Mouse (Mus musculus): ENCODE results near the gene Rab13. TPM values are rescaled to one million over a fixed set of nuclear protein-coding genes. Genes with fewer than 3 reads are reported as not detected.

Gene Rab13
- polyA plus RNA-seq, 1 experiment from 2014 or later = 15.4 TPM

DNA sequence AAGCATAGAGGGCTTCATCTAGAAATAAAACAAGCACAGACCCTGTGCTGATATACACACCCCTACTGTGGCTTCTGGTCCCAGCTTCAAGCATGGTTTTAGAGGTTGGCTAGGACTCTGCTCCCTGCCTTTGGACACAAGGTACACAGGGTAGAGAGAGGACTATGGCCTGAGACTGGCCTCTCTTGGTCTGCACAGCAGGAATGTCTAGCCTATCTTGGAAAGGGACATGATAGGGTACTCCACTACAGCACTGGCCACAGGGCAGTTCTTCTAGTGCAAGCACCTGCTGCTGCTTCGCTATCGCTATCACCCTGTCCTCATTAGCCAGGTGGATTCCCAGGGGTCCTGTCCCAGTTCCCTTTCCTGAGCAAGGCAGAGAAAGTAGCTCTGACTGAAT lies 27.8 kb downstream of the Rab13 start:
- Histone ChIP-seq H3K4me1 (ENCODE audit: control insufficient read depth, insufficient read depth, low read length) (0 out of 2 replicates have a peak, but pooled peaks cover 7% of the 10 kb centered on the region), H3K27ac (replicated peaks; ENCODE audit: low read depth, low read length) (no peak overlapping the region), H3K36me3 (ENCODE audit: control insufficient read depth, insufficient read depth, low read length) (no peaks in the 10 kb centered on the region), H3K9ac (ENCODE audit: low read length) (no peak overlapping the region), H3K27me3 (ENCODE audit: control insufficient read depth, insufficient read depth, low read length) (no peaks in the 10 kb centered on the region), H3K4me2 (ENCODE audit: low read depth, severe bottlenecking) (no peak overlapping the region), H3K4me3 (ENCODE audit: low read depth, low read length) (no peak overlapping the region), H3K9me3 (ENCODE audit: control insufficient read depth, low read length) (no peaks in the 10 kb centered on the region)
- DNase-seq (ENCODE audit: low spot score) (no peak), ATAC-seq (ENCODE audit: insufficient number of reproducible peaks, low FRiP score, low TSS enrichment, low read depth) (no peak)
- WGBS = 88% methylated on average over 2 of the region's 2 CpGs

DNA sequence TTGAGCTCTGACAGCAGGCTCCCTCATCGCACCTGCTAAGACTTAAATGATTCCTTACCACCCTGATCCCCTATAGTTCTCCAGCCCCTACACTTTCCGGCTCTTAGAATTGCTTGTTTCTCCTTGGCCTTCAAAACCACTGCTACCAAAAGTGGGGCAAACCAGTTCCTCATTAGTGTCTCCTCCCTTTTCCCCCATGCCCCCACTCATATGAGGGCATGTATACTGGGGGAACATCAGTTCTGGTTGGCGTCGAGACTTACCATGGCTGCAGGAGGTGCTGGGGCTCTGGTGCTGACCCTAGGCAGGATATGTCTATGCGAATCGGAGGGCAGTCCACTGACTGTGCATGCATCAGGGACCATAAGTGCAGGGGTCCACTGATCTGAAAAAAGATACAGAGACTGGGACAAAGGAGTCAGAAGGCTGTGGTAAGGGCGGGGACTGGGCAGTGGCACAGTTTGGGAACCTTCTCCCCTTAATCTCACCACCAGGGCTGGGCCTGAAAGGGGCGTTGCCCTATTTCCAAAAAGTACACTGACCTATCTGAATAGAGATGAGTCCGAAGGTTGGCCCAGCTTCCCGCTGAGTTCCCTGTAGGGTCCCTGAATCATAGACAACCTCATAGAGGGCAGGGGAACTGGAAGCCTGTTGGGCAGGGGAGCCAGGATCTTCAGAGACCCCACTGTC lies 28.3 kb downstream of the Rab13 start:
- ATAC-seq (ENCODE audit: insufficient number of reproducible peaks, low FRiP score, low TSS enrichment, low read depth) (no peak), DNase-seq (ENCODE audit: low spot score) (no peak)
- H3K4me3 ChIP-seq (ENCODE audit: low read depth, low read length) = no peak overlapping the region
- H3K36me3 ChIP-seq (ENCODE audit: control insufficient read depth, insufficient read depth, low read length) = no peaks in the 10 kb centered on the region
- H3K9me3 ChIP-seq (ENCODE audit: control insufficient read depth, low read length) = no peaks in the 10 kb centered on the region
- H3K4me2 ChIP-seq (ENCODE audit: low read depth, severe bottlenecking) = no peak overlapping the region
- no peaks in the 10 kb centered on the region for H3K27me3 ChIP-seq (ENCODE audit: control insufficient read depth, insufficient read depth, low read length)
- H3K4me1 ChIP-seq (ENCODE audit: control insufficient read depth, insufficient read depth, low read length) = 0 out of 2 replicates have a peak, but pooled peaks cover 7% of the 10 kb centered on the region
- 85% methylated on average over 10 of the region's 10 CpGs for WGBS
- H3K27ac ChIP-seq (replicated peaks; ENCODE audit: low read depth, low read length) = no peak overlapping the region
- H3K9ac ChIP-seq (ENCODE audit: low read length) = no peak overlapping the region

DNA sequence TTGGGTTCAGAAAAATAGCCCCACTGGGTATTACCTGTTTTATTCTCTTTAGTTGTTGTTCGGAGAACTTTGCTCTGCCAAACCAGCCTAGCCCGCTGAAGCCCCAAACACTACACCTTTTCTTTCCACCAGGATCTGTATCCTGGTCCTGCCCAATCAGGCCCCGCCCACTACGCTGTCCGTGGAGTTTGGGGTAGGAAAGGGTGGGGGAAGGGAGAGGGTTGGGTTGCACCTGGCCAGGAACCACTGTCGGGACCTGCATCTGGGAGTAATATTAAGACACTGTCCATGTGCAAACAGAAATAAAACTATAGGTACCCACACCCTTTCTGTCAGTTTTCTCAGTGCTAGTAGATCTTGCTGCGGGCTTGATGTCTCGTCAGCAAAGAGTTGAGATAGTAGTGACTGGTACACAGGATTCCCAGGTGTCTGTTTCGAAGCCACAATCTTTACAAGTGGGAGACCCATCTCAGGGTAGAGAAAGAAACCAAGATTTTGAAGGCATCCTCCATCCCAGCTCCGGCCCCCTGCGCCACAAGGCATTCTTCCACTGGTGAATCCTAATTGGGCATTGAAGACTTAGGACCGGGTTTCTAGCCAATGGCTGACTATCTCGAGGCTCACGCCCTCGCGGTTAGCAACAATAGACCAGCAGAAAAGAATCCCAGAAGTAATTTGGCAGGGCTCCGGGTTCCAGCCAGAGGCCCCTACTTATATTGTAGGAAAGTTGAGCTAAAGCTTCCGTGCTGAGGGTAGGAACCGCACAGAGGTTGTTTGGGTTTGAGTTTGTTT lies 29.7 kb downstream of the Rab13 start, which contains the start of gene Creb3l4:
Gene Creb3l4 (minus strand): TSS at position 529 of the 792 bp plus-strand sequence.
- Histone ChIP-seq H3K4me3 (ENCODE audit: low read depth, low read length) (peak within 1 kb of the TSS; percentile 28), H3K4me2 (ENCODE audit: low read depth, severe bottlenecking) (peak within 1 kb of the TSS; percentile 66), H3K9ac (ENCODE audit: low read length) (peak within 1 kb of the TSS; percentile 50), H3K27me3 (ENCODE audit: control insufficient read depth, insufficient read depth, low read length) (no peaks in the 10 kb centered on the region), H3K36me3 (ENCODE audit: control insufficient read depth, insufficient read depth, low read length) (no peaks in the 10 kb centered on the region), H3K27ac (replicated peaks; ENCODE audit: low read depth, low read length) (peak within 1 kb of the TSS; percentile 42; the same call in 1 of the 2 replicates), H3K9me3 (ENCODE audit: control insufficient read depth, low read length) (no peaks in the 10 kb centered on the region), H3K4me1 (ENCODE audit: control insufficient read depth, insufficient read depth, low read length) (peaks cover 7% of the 10 kb centered on the region; the same call in 1 of the 2 replicates)
- DNase-seq (ENCODE audit: low spot score) = peak; percentile 74
- ATAC-seq (ENCODE audit: insufficient number of reproducible peaks, low FRiP score, low TSS enrichment, low read depth) = peak; percentile 76
- WGBS = 4% methylated on average over 19 of the region's 19 CpGs

DNA sequence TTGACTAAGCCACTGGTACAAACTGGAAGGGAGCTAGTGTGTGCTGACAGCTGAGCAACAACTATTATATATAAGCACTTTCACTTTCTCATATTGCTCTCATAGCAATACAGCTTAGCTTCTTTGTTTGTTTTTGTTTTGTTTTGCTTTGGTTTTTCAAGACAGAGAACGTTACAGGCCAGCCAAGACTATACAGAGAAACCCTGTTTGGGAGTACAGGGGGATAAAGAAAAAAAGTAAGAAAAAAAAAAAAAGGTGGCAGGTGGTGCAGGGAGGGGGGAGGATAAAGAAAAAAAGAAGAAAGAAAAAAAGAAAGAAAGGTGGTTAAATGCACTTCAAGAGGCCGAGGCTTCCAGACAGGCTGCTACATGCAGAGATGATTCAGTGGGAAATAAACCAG lies 31.9 kb downstream of the Rab13 start:
- no peaks in the 10 kb centered on the region for H3K9me3 ChIP-seq (ENCODE audit: control insufficient read depth, low read length)
- no peak overlapping the region for H3K9ac ChIP-seq (ENCODE audit: low read length)
- ATAC-seq (ENCODE audit: insufficient number of reproducible peaks, low FRiP score, low TSS enrichment, low read depth) = no peak
- H3K36me3 ChIP-seq (ENCODE audit: control insufficient read depth, insufficient read depth, low read length) = peaks cover 3% of the 10 kb centered on the region; the same call in 1 of the 2 replicates
- 75% methylated on average over 2 of the region's 2 CpGs for WGBS
- no peak for DNase-seq (ENCODE audit: low spot score)
- no peak overlapping the region for H3K4me2 ChIP-seq (ENCODE audit: low read depth, severe bottlenecking)
- H3K27ac ChIP-seq (replicated peaks; ENCODE audit: low read depth, low read length) = no peak overlapping the region
- H3K27me3 ChIP-seq (ENCODE audit: control insufficient read depth, insufficient read depth, low read length) = no peaks in the 10 kb centered on the region
- H3K4me3 ChIP-seq (ENCODE audit: low read depth, low read length) = no peak overlapping the region
- peaks cover 12% of the 10 kb centered on the region for H3K4me1 ChIP-seq (ENCODE audit: control insufficient read depth, insufficient read depth, low read length)

DNA sequence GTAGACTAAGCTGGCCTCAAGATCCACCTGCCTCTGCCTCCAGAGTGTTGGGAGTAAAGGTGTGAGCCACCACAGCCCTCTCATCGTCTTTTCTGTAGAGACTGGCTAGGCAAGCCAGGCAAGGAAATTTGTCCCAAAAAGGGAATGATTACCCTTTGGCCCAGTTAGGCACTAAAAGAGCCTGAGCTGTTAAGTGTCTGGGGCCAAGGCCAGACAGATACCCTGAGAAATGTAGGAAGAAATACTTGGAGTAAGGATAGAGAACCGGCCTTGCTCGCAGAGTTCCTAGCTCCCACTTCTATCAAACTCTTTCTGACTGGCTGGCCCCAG lies 34.1 kb downstream of the Rab13 start:
- H3K9ac ChIP-seq (ENCODE audit: low read length) = peak overlapping the region; percentile 44; the same call in 1 of the 2 replicates
- peak overlapping the region; percentile 83 for H3K4me2 ChIP-seq (ENCODE audit: low read depth, severe bottlenecking)
- peaks cover 12% of the 10 kb centered on the region for H3K4me1 ChIP-seq (ENCODE audit: control insufficient read depth, insufficient read depth, low read length)
- H3K9me3 ChIP-seq (ENCODE audit: control insufficient read depth, low read length) = no peaks in the 10 kb centered on the region
- 2% methylated on average over 3 of the region's 3 CpGs for WGBS
- no peaks in the 10 kb centered on the region for H3K27me3 ChIP-seq (ENCODE audit: control insufficient read depth, insufficient read depth, low read length)
- DNase-seq (ENCODE audit: low spot score) (no peak), ATAC-seq (ENCODE audit: insufficient number of reproducible peaks, low FRiP score, low TSS enrichment, low read depth) (no peak; the same call in 1 of the 2 replicates)
- peak overlapping the region; percentile 65 for H3K4me3 ChIP-seq (ENCODE audit: low read depth, low read length)
- H3K36me3 ChIP-seq (ENCODE audit: control insufficient read depth, insufficient read depth, low read length) = peaks cover 7% of the 10 kb centered on the region
- H3K27ac ChIP-seq (replicated peaks; ENCODE audit: low read depth, low read length) = peak overlapping the region; percentile 87

DNA sequence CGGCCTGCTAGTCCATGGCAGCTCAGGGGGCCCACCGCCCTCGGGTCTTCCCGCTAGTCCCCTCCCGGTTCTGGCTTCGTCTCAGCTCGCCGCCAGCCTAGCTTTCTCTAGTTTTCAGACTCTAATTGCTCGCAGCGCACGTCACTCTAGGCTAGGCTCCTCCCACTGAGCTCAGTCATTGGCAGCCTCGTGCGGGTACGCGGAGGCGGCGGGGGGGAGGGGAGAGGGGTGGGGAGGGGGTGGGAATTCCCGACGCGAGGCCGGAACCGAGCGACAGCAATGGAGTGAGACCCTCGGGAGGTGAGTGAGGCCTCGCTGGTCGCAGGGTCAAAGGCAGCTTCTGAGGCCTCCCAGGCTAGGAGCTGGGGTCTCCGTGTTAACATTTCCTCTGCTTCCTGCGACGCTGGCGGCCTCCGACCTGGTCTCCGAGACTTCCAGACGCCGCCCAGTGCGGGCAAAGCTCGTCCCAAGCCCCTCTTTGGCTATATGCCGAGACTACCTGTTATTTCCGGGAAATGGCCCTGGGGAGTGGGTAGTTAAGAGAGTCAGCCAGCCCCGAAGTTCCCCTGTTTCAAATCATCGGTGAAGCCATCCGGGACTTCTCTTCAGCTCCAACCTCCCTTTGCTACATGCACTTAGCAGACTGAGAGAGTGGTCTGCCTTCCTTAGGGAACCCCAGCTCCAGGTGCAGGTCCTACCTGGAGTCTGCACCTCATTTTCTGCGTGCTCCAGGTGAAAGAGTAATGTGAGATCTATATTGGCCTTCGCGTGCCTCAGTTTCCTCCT lies 34.7 kb downstream of the Rab13 start, which contains the start of gene Slc39a1:
Gene Slc39a1 (plus strand): TSS at position 213 of the 786 bp plus-strand sequence.
- Histone ChIP-seq H3K4me3 (ENCODE audit: low read depth, low read length) (peak within 1 kb of the TSS; percentile 65), H3K9me3 (ENCODE audit: control insufficient read depth, low read length) (no peaks in the 10 kb centered on the region), H3K4me2 (ENCODE audit: low read depth, severe bottlenecking) (peak within 1 kb of the TSS; percentile 83)

GRCm38 (mm10) chr3:90248746-90249100 lies 35.2 kb downstream of the Rab13 start:
- Histone ChIP-seq H3K27ac (replicated peaks; ENCODE audit: low read depth, low read length) (peak overlapping the region; percentile 87), H3K36me3 (ENCODE audit: control insufficient read depth, insufficient read depth, low read length) (peaks cover 7% of the 10 kb centered on the region), H3K9me3 (ENCODE audit: control insufficient read depth, low read length) (no peaks in the 10 kb centered on the region), H3K27me3 (ENCODE audit: control insufficient read depth, insufficient read depth, low read length) (no peaks in the 10 kb centered on the region), H3K4me3 (ENCODE audit: low read depth, low read length) (peak overlapping the region; percentile 65), H3K9ac (ENCODE audit: low read length) (peak overlapping the region; percentile 81), H3K4me1 (ENCODE audit: control insufficient read depth, insufficient read depth, low read length) (peaks cover 8% of the 10 kb centered on the region), H3K4me2 (ENCODE audit: low read depth, severe bottlenecking) (peak overlapping the region; percentile 83)
- WGBS = 7% methylated on average over 10 of the region's 10 CpGs
- peak; percentile 36 for DNase-seq (ENCODE audit: low spot score)
- no peak for ATAC-seq (ENCODE audit: insufficient number of reproducible peaks, low FRiP score, low TSS enrichment, low read depth)

More for the DNA sequence above, 34.7 kb downstream of the Rab13 start, which contains the start of gene Slc39a1:
- Histone ChIP-seq H3K9ac (ENCODE audit: low read length) (peak within 1 kb of the TSS; percentile 81), H3K27ac (replicated peaks; ENCODE audit: low read depth, low read length) (peak within 1 kb of the TSS; percentile 87), H3K36me3 (ENCODE audit: control insufficient read depth, insufficient read depth, low read length) (peaks cover 7% of the 10 kb centered on the region), H3K27me3 (ENCODE audit: control insufficient read depth, insufficient read depth, low read length) (no peaks in the 10 kb centered on the region), H3K4me1 (ENCODE audit: control insufficient read depth, insufficient read depth, low read length) (peaks cover 9% of the 10 kb centered on the region)
- peak; percentile 91 for ATAC-seq (ENCODE audit: insufficient number of reproducible peaks, low FRiP score, low TSS enrichment, low read depth)
- WGBS = under 1% methylated on average over 42 of the region's 44 CpGs
- DNase-seq (ENCODE audit: low spot score) = peak; percentile 95

DNA sequence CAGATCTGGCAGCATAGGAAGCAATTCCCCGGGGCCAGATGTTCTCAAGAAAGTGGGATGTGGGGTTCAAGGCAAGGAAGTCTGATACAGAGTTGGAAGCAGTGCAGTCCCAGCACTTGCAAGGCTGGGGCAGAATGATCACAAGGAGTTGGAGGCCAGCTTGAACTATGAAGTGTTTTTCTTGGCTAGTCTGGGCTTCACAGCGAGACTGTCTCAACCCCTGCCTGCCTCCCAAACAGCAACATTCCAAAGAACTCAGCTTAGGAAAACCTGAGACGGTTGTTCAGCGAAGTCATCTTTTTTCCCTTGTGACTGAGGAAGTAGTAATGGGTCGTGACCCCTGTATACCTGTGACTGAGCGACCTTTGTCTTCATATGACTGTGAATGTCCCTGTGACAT lies 37.3 kb downstream of the Rab13 start:
- DNase-seq (ENCODE audit: low spot score) (no peak), ATAC-seq (ENCODE audit: insufficient number of reproducible peaks, low FRiP score, low TSS enrichment, low read depth) (no peak)
- H3K4me1 ChIP-seq (ENCODE audit: control insufficient read depth, insufficient read depth, low read length) = peaks cover 5% of the 10 kb centered on the region
- H3K4me3 ChIP-seq (ENCODE audit: low read depth, low read length) = no peak overlapping the region
- H3K27me3 ChIP-seq (ENCODE audit: control insufficient read depth, insufficient read depth, low read length) = no peaks in the 10 kb centered on the region
- no peak overlapping the region for H3K4me2 ChIP-seq (ENCODE audit: low read depth, severe bottlenecking)
- no peak overlapping the region for H3K27ac ChIP-seq (replicated peaks; ENCODE audit: low read depth, low read length)
- peaks cover 7% of the 10 kb centered on the region for H3K36me3 ChIP-seq (ENCODE audit: control insufficient read depth, insufficient read depth, low read length)
- no peaks in the 10 kb centered on the region for H3K9me3 ChIP-seq (ENCODE audit: control insufficient read depth, low read length)
- WGBS = 89% methylated on average over 6 of the region's 6 CpGs
- no peak overlapping the region for H3K9ac ChIP-seq (ENCODE audit: low read length)

All from limb, embryonic 11.5 days (tissue).